Mouse (Mus musculus): ENCODE measurements around the gene Lpar3.
A peak's percentile ranks its signal among the peaks of the same experiment; 100 is the strongest.

The Lpar3 gene

DNA sequence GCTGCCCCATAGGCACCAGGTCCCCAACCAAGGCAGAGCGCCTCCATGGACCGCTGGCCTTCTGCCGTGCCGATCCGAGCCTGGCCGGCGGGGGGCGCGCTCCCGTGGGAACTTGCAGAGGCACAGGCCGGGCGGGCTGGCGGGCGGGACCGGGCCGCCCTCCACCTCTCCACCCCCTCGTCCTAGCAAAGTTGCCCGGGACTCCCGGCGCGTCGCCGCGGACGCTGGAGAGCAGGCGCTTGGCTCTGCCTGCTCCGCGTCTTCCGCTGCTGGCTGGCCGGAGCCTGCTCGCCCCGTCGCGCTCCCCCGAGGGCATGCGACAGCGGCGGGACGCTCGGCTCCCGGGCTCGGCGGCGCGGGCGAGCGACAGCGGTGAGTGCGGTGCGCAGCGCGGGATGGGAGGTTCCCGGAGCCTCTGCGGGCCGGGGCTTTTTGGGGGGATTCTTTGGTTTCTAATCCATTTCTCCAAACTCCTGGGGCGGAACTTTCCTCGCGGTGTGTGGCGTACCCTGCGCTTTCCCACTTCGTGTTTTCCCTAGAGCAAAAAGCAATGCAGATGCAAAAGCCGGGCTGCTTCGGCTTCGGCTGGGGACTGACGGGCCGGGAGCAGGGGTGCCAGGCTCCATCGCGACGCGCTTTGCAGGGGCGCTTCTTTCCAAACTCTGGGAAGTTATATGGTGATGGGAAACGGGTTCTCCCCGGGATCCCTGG is at the start of gene Lpar3:
Gene Lpar3, plus strand, starts transcription at position 188 of the 711 bp plus-strand sequence.
- peak; percentile 50 to 78 for DNase-seq (ENCODE audit: low spot score in 2 of 2)

DNA sequence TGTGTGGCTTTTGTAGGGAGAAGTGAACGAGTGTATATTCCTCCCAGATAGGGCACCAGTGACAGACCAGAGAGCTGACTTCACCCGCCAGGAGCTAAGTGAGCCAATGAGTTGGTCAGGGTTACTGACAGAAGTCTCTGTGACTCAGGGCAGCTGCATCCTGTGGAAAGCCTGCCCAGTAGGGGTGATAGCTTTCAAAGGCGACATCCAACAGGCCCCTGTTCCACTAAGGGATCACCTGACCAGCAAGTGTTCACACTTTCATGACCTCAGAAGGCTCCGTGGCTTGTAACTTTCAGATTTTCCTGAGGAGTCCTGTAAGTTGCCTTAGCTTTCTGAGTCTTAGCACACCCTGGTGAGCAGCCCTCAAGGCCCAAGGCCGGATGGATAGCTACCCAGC is 47.7 kb upstream of the Lpar3 start:
- no peak for DNase-seq (ENCODE audit: low spot score in 2 of 2)

DNA sequence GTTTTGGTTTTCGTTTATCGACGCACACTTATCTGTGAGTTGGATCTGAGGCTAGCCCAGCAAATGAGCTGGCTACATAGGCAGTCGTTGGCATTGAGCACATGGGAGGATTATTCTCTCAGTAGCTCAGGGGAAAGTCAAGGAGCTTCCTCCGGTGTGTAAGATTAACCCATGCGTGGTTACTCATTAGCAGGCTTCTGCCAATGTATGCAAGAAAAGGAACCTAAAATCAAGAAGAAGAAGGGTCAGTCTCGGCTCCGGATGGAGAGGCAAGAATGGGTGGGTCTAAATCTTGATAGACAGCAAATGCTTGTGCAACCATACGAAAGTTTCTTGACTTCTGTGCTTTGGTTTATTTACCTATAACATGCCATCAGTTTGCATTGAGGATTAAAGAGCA is 46.5 kb upstream of the Lpar3 start:
- no peak for DNase-seq (ENCODE audit: low spot score in 2 of 2)

- no peak for DNase-seq (ENCODE audit: low spot score in 2 of 2)
Observed at GRCm38 (mm10) chr3:146177295-146177694, 43.5 kb upstream of the Lpar3 start.

DNA sequence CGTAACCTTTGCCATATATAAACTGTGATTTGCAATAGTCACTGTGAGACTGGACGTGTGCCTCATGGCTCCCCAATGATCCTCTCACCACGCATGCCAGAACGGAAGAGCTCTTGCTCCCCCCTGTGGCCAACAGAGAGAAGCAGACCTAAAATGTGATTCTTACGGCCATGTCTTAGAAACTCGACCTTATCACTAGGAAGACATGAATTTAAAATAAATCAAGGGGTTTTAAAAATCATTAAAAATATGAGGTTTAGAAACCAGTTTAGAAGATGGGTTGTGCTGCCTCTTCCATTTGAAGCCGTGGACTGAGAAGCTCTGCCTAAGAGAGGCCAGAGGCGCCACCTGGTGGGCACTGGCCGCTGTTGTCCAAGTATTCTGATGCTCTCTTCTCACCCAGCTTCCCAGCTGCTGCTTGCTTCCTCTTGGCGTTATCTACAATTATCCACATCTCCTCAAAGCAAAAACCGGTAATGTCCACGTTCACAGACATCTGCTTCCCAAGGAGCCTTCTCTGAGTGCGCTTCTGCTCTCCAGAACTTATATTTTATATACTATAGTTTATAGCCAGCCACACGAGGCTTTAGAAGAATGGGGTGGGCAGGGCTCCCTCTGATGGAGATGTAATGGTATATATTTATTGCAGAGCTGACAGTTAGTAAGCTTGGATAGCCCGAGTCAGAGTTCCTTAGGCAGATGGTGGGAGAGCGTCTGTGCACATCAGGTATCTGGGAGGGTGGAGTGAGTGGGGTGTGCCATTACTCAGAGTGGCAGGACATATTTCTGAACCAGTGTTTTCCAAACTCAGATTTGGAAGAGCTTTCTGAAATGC is 42.8 kb upstream of the Lpar3 start:
- peak; percentile 58 to 78 for DNase-seq (ENCODE audit: low spot score in 2 of 2)

DNA sequence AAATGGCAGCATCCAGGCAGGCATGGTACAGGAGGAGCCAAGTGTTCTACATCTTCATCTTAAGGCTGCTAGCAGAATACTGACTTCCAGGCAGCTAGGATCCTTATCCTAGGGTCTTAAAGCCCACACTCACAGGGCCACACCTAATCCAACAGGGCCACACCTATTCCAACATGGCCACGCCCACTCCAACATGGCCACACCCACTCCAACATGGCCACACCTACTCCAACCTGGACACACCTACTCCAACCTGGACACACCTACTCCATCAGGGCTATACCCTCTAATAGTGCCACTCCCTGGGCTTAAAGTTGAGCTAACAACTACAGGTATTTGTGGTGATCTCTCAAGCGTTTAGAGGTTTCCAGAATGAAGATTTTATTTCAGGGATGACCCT is 40.4 kb upstream of the Lpar3 start:
- no peak for DNase-seq (ENCODE audit: low spot score in 2 of 2)

- DNase-seq (ENCODE audit: low spot score in 2 of 2): peak; percentile 43 to 71
Observed at GRCm38 (mm10) chr3:146180986-146181385, 39.8 kb upstream of the Lpar3 start.

DNA sequence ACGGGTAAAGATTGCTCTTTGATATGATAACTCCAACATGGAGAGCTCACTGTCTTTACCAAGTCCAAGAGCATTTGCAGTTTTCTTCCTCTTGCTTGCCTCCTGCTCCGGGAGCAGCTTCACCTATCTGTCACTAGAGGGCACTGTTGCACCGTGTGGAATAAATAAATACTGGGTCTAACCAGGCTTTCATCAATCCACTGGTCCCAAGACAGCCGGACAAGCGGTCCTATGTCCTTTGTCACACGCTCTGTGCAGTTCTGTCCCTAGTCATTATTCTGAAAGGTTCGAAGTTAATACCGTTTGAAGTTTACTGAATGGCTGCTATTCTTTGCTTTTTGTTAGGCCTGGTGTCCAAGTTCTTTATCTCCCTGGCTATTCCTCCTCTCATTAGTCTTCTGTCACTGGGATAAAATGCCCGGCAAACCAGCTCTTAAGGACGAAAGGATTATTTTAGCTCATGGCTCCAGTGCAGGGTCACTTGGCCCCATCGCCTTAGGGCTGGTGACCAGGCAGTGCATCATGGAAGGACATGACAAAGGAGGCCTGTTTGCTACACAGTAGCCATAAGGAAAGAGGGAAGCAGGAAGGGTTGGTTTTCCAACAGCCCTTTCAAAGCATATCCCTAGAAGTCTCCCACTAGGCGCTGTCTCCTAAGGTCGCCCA is 35.6 kb upstream of the Lpar3 start:
- peak in 1 of 2 experiments; percentile 33 for DNase-seq (ENCODE audit: low spot score in 2 of 2)

DNA sequence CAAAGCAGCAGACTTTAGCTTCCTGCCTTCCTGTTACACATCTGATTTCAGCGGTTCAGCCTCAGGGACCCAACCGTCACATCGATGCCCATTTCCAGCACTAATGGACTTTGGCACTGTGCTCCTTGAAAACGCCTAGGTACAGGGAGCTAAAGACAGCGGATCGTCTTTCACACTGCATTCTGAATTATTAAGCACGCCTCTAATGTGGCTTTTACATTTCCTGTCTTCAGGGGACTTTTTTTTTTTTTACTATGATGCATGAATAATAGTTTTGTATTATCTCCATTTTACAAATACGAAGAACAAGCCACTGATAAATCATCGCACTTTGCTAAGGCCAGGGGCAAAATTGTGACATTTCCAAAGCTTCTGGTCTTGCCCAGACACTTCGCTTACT is 34.7 kb upstream of the Lpar3 start:
- no peak for DNase-seq (ENCODE audit: low spot score in 2 of 2)

GRCm38 (mm10) chr3:146189933-146190332 is 30.8 kb upstream of the Lpar3 start:
- DNase-seq (ENCODE audit: low spot score in 2 of 2): no peak

DNA sequence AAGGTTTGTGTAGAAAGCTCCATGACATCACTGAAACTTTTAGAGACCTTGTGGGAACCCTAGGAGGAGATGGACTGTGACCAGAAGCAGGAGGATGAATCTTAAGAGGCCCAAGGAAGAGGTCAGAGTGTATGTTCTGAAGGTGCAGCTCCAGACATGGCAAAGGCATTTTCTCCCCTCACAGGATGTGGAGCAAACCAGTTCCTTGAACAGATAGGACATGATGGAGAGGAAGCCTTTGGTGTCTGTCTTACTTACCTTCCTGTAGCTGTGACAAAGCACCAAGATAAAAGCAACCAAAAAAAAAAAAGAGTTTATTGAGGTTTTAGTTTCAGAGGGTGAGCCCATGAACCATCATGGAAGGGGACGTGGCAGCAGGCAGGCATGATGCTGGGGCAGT is 28.3 kb upstream of the Lpar3 start:
- DNase-seq (ENCODE audit: low spot score in 2 of 2): no peak

DNA sequence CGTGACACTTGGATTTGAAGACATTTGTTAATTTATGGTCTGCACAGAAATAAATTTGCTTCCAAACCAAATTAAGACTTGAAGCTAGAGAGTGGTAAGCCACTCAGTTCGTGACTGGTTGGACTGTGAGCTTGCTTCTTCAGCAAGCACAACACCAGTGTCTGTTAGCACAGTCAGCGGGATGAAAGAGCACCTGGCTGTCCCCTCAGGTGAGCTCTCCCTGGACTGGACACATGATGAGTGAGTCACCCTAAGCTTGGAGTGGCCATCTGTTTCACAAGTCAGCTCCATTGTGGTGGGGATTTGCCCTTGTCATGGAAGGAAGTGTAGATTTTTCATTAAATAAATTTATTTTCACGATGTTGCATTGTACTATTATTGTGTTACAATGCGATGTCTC is 25.6 kb upstream of the Lpar3 start:
- no peak for DNase-seq (ENCODE audit: low spot score in 2 of 2)

DNA sequence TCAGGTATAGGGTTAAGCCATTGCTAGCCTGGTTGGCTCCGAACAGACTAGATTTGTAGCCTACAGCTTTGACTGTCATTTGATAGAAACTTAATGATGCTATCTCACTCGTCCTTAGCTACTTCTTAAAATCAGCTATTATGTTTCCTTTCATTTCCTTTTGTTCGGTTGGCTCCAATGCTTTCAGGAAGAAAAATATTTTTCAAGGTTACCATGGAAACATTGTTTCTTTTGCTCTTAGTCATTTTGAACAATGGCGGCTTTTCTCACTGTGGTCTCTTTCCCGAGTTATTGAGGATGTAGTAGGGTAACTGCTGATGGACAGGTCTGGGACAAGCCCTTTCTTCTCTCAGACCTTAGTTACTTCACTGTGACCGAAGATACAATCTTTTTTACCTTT is 24.5 kb upstream of the Lpar3 start:
- no peak for DNase-seq (ENCODE audit: low spot score in 2 of 2)

- no peak for DNase-seq (ENCODE audit: low spot score in 2 of 2)
Observed at GRCm38 (mm10) chr3:146196780-146197743, 23.7 kb upstream of the Lpar3 start.

DNA sequence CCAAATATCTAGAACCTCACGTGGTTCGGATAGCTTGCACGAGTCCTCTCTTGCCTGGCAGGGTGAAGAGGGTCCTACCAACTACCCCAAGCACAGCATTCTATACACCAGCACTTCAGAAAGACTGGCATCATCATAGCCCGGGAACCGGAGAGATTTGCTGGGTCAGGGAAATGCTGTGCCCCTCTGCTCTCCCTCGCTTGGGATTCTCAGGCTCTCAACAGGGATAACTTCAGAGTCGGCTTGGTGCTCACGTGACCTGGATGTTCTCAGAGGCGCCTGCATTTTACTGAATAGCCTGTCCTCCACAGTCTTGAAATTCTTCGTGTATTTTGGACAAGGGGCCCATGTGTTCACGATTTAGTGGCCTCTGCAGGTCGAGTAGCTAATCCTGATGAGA is 23.0 kb upstream of the Lpar3 start:
- DNase-seq (ENCODE audit: low spot score in 2 of 2): no peak

DNA sequence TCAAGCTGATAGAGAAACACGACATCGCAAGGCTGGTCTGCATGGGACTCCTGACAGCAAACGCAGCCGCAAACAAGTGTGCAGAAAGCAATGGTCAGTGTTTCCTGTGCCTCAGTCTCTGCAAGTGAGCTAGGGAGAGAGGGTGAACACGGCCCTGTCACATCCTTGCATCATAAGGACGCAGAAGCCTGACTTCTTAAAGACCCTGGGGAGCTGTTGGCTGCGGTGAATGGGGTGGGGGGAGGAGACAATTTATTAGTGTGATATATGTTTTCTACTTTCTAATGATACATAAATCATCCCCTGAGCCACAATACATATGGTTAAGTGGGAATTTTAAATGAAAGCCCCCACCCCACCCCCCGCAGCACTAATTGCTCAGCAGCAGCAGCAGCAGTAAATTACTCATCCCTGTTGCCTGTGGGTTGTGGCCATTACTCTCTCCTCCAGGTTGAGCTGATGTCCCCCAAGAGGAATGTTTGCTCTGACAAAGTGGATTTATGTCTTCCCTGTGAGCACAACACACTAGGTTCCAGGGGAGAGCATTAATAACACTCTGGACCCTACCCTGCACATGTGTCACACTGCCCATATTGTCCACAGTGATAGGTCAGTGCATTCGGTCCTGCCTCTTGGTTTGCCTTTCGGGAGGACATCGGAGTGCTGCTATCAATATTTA is 21.8 kb upstream of the Lpar3 start:
- no peak for DNase-seq (ENCODE audit: low spot score in 2 of 2)

- DNase-seq (ENCODE audit: low spot score in 2 of 2): no peak
Observed at GRCm38 (mm10) chr3:146199486-146199885, 21.3 kb upstream of the Lpar3 start.

DNA sequence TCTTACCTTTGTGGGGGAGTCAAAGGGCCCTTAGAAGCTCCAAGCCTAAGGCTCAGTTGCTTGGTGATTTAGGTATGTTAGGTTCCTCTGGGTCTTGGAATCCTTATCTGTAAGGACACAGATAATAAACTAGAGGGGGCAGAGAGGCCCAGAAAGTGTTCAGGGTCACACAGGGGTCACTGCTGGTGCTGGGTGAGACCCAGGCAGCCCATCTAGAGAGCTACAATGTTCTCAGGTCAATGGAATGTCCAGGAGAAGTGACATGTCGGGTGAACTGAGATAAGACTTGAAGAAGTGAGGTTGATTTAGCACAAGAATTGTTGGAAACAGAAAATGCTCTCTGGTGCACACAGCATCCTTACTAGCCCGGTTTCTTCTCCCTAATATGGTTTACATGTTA is 16.4 kb upstream of the Lpar3 start:
- no peak for DNase-seq (ENCODE audit: low spot score in 2 of 2)

GRCm38 (mm10) chr3:146205305-146205704 is 15.5 kb upstream of the Lpar3 start:
- DNase-seq (ENCODE audit: low spot score in 2 of 2): no peak

GRCm38 (mm10) chr3:146206635-146207034 is 14.1 kb upstream of the Lpar3 start:
- DNase-seq (ENCODE audit: low spot score in 2 of 2): no peak

DNA sequence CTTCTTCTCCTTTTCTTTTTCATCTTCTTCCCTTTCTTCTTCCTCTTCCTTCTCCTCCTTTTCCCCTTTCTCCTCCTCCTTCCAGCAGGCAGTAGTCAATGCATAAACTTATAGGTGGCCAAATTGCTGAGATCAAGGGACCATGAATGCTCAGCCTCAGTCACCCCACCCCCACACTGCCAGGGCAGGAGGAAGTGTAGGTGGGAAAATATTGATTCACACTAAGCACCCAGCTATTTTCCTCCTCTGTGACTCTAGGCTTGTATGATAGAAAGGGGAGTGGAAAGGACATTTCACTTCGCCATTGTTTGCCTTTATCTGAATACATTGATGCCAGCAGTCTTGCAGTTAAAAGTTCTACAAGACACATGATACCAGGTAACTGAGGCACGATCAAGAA is 13.3 kb upstream of the Lpar3 start:
- DNase-seq (ENCODE audit: low spot score in 2 of 2): no peak
